Mouse (Mus musculus) bone marrow, adult 2 months (tissue): Measurements from ENCODE around the gene 4930404N11Rik.

Experiments
- CTCF ChIP-seq: fragments of 200-500 bp; IDR thresholded peaks from 2 replicates; pipeline ENCODE4 v1.5.1; 2011; ENCODE audit warnings: low read length, control low read depth; ENCODE audit not compliant: control insufficient read depth, insufficient read depth
- POLR2A ChIP-seq: fragments of 200-500 bp; IDR thresholded peaks from 2 replicates; pipeline ENCODE4 v1.6.1; 2011; ENCODE audit warnings: low read depth, mild to moderate bottlenecking, control low read depth, low read length, borderline replicate concordance; ENCODE audit not compliant: control insufficient read depth

DNA sequence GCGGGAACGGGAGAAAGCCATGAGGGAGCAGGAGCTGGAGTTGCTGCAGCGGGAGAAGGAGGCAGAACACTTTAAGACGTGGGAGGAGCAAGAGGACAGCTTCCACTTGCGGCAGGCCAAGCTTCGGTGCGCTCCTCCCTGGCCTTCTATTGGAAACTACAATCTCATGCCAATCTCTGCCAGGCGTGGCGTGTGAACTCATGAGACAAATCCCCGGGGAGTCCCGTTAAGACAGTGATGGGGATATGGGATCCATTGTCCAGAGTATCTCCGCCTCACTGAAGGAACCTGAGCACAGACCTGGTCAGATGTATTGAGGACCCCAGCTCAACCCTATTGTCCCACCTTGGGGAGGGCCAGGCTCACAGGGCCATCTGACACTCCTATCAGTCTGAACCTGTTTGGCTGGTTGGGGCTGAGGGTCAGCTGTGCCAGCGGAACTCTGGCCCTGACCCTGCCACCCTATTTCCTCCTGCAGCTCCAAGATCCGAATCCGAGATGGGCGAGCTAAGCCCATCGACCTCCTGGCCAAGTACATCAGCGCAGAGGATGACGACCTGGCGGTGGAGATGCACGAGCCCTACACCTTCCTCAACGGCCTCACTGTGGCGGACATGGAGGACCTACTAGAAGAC, 42.4 kb downstream of the 4930404N11Rik start:
- TF ChIP-seq POLR2A, result no peak
- no peak for TF ChIP-seq CTCF
